In the genomic region with DNA sequence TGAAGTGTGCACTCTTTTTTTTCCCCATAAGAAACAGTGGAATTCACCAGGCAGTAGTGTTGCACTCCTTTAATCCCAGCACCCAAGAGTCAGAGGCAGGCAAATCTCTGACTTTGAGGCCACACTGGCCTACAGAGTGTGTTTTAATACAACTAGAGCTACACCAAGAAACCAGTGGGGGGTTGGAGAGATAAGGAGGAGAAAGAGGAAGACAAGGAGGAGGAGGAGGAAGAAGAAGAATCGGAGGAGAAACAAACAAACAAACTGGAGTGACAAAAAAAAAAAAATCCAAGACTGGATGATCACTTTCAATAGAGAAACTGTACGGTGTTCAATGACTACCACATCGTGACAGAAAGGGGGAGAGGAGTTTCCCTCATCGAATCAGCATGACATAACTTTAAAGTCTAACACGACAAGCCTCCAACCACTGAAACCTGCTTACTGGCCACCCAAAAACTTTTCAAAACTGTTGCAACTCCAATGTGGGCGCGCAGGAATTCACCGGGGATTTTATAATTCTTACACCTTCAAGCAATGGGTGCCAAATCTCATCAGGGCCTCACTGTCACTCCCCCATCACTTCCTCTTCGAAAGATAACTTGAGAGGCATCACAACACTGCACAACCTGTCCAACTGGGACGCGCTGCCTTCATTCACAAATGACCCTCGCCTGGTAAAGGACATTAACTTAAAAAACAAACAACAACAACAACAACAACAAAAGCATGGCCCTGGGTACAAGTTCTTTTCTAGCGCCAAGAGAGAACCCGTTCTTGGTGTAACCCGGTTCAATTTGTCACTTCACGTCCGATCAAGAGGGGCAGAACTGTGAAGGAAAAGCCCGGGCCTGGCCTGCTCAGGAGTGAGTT, we compare ENCODE assay signal across 8 mouse cellular contexts. TPM values are rescaled to one million over a fixed set of nuclear protein-coding genes. Genes with fewer than 3 reads are reported as not detected.
DNase-seq lines count a peak whose midpoint lies in the region; ATAC-seq and TF ChIP-seq lines count a peak whose summit lies in the region.

No protein-coding gene starts in this region.

- ATAC-seq in forebrain, postnatal 0 days: no peak
- no peak for ATAC-seq in limb, embryonic 11.5 days (ENCODE audit: insufficient number of reproducible peaks, low FRiP score, low TSS enrichment, low read depth)

- no peaks in the 10 kb centered on the region for H3K9me3 ChIP-seq in forebrain, postnatal 0 days (ENCODE audit: low read length)
- H3K9me3 ChIP-seq in limb, embryonic 11.5 days (ENCODE audit: control insufficient read depth, low read length): no peaks in the 10 kb centered on the region

- H3K4me3 ChIP-seq in left cerebral cortex, adult 2 months: peak overlapping the region; percentile 96
- H3K4me3 ChIP-seq in forebrain, postnatal 0 days (ENCODE audit: low read depth, low read length): peak overlapping the region; percentile 93
- peak overlapping the region; percentile 86 for H3K4me3 ChIP-seq in limb, embryonic 11.5 days (ENCODE audit: low read depth, low read length)

- peak overlapping the region; percentile 80 for H3K27ac ChIP-seq in left cerebral cortex, adult 2 months
- peak overlapping the region; percentile 80; the same call in 1 of the 2 replicates for H3K27ac ChIP-seq in forebrain, postnatal 0 days (ENCODE audit: low read depth, low read length)
- H3K27ac ChIP-seq in limb, embryonic 11.5 days (replicated peaks; ENCODE audit: low read depth, low read length): no peak overlapping the region

- H3K9ac ChIP-seq in forebrain, postnatal 0 days: peak overlapping the region; percentile 90
- H3K9ac ChIP-seq in limb, embryonic 11.5 days (ENCODE audit: low read length): peak overlapping the region; percentile 95

- H3K36me3 ChIP-seq in forebrain, postnatal 0 days (ENCODE audit: insufficient read depth): no peaks in the 10 kb centered on the region
- no peaks in the 10 kb centered on the region for H3K36me3 ChIP-seq in limb, embryonic 11.5 days (ENCODE audit: control insufficient read depth, insufficient read depth, low read length)

- DNase-seq in left cerebral cortex, adult 2 months (ENCODE audit: extremely low spot score in 1 of 2, low spot score in 2 of 2): no peak
- DNase-seq in left cerebral cortex, postnatal 4 days: no peak
- DNase-seq in Muller cell, postnatal 12 days (ENCODE audit: inconsistent ontology term): peak; percentile 27
- DNase-seq in forebrain, postnatal 0 days: no peak
- DNase-seq in limb, embryonic 11.5 days (ENCODE audit: low spot score): no peak
- peak; percentile 53 to 68 for DNase-seq in natural killer cell, adult 2 months (ENCODE audit: low spot score in 2 of 2)
- no peak for DNase-seq in frontal cortex, postnatal 36 days (ENCODE audit: low spot score in 2 of 2)
- no peak for DNase-seq in left cerebral cortex, postnatal 14 days (ENCODE audit: low spot score in 2 of 2)

- WGBS in forebrain, postnatal 0 days: 4% methylated on average over 18 of the region's 18 CpGs
- 11% methylated on average over 18 of the region's 18 CpGs for whole genome bisulfite sequencing in limb, embryonic 11.5 days

- H3K4me2 ChIP-seq in forebrain, postnatal 0 days (ENCODE audit: low read depth): peak overlapping the region; percentile 51
- peak overlapping the region; percentile 77 for H3K4me2 ChIP-seq in limb, embryonic 11.5 days (ENCODE audit: low read depth, severe bottlenecking)

- intact Hi-C loops in left cerebral cortex, adult 2 months (cut with DNase I): loop anchor here (1.0 kb wide), 1 partner anchor 33 kb away; no protein-coding TSS in a partner anchor
- intact Hi-C loops in left cerebral cortex, postnatal 4 days (cut with DNase I): no loop called here
- intact Hi-C loops in left cerebral cortex, postnatal 14 days (cut with DNase I): loop anchor here (2.0 kb wide), 1 partner anchor 60 kb away; a partner anchor contains a TSS

- TF ChIP-seq CTCF in left cerebral cortex, adult 2 months (IDR thresholded peaks at IDR 0.05): no peak
- no peak for TF ChIP-seq CTCF in forebrain, postnatal 0 days (IDR thresholded peaks at IDR 0.05; ENCODE audit: low read depth)

- H3K27me3 ChIP-seq in forebrain, postnatal 0 days (ENCODE audit: insufficient read depth, low read length): no peaks in the 10 kb centered on the region
- no peaks in the 10 kb centered on the region for H3K27me3 ChIP-seq in limb, embryonic 11.5 days (ENCODE audit: control insufficient read depth, insufficient read depth, low read length)

- H3K4me1 ChIP-seq in forebrain, postnatal 0 days (ENCODE audit: insufficient read depth): peaks cover 21% of the 10 kb centered on the region
- 0 out of 2 replicates have a peak, but pooled peaks cover 3% of the 10 kb centered on the region for H3K4me1 ChIP-seq in limb, embryonic 11.5 days (ENCODE audit: control insufficient read depth, insufficient read depth, low read length)

RNA-seq across cellular contexts. Expression of a gene that starts 1.2 kb away (rescaled TPM):
- total RNA-seq in left cerebral cortex, adult 2 months (2021): 100 to 1,000 TPM; 214 to 225 TPM
- 100 to 1,000 TPM; 123 to 135 TPM for total RNA-seq in left cerebral cortex, postnatal 4 days (2021)
- 144 and 156 TPM in 2 replicates for total RNA-seq in forebrain, postnatal 0 days (2014; rRNA removed)
- 24.0 and 28.0 TPM in 2 replicates for polyA plus RNA-seq in forebrain, postnatal 0 days (2015; fragmentation: Nextera tagmentation; extraction: Ambion mirVana)
- 47.2 and 51.7 TPM in 2 replicates for polyA plus RNA-seq in limb, embryonic 11.5 days (2014; fragmentation: Nextera tagmentation; extraction: Ambion mirVana)
- total RNA-seq in left cerebral cortex, postnatal 14 days (2021): 100 to 1,000 TPM; 182 to 186 TPM

RNA-seq across cellular contexts. Expression of a gene that starts 27.6 kb away (rescaled TPM):
- 10 to 100 TPM; 44.7 to 49.9 TPM for total RNA-seq in left cerebral cortex, adult 2 months (2021)
- total RNA-seq in left cerebral cortex, postnatal 4 days (2021): 10 to 100 TPM; 46.2 to 48.3 TPM
- total RNA-seq in forebrain, postnatal 0 days (2014; rRNA removed): 48.6 and 63.2 TPM in 2 replicates
- polyA plus RNA-seq in forebrain, postnatal 0 days (2015; fragmentation: Nextera tagmentation; extraction: Ambion mirVana): 38.6 and 46.4 TPM in 2 replicates
- 75.7 and 79.4 TPM in 2 replicates for polyA plus RNA-seq in limb, embryonic 11.5 days (2014; fragmentation: Nextera tagmentation; extraction: Ambion mirVana)
- total RNA-seq in left cerebral cortex, postnatal 14 days (2021): 10 to 100 TPM; 54.7 to 55.1 TPM

RNA-seq across cellular contexts. Expression of a gene that starts 59.0 kb away (rescaled TPM):
- total RNA-seq in left cerebral cortex, adult 2 months (2021): 100 to 1,000 TPM in 1 of 2 experiments, 10 to 100 TPM in 1; 97.9 to 105 TPM
- total RNA-seq in left cerebral cortex, postnatal 4 days (2021): 100 to 1,000 TPM in 1 of 2 experiments, 10 to 100 TPM in 1; 97.1 to 104 TPM
- 88.0 and 97.9 TPM in 2 replicates for total RNA-seq in forebrain, postnatal 0 days (2014; rRNA removed)
- polyA plus RNA-seq in forebrain, postnatal 0 days (2015; fragmentation: Nextera tagmentation; extraction: Ambion mirVana): 21.7 and 26.5 TPM in 2 replicates
- 19.8 and 33.0 TPM in 2 replicates for polyA plus RNA-seq in limb, embryonic 11.5 days (2014; fragmentation: Nextera tagmentation; extraction: Ambion mirVana)
- total RNA-seq in left cerebral cortex, postnatal 14 days (2021): 10 to 100 TPM; 90.1 to 91.0 TPM

Comparison
In these comparisons a context has a peak if more than half of its experiments do, and no peak if none do; other contexts are left out.
1. DNase-seq: peak in Muller cell, postnatal 12 days (single experiment) and natural killer cell, adult 2 months (2 of 2); none in left cerebral cortex, adult 2 months (0 of 2), left cerebral cortex, postnatal 4 days (single experiment), forebrain, postnatal 0 days (single experiment), limb, embryonic 11.5 days (single experiment), frontal cortex, postnatal 36 days (0 of 2) and left cerebral cortex, postnatal 14 days (0 of 2).
2. Peak in every context shown above with its lines, with median percentiles within 50 percentile points of each other: H3K4me3 ChIP-seq.